Mouse (Mus musculus) spleen, postnatal 0 days (tissue): ENCODE data around the gene 1700008O03Rik. TPM values are rescaled to one million over a fixed set of nuclear protein-coding genes. Genes with fewer than 3 reads are reported as not detected.

ENCODE experiments used
- polyA plus RNA-seq: library from polyadenylated mRNA; unstranded; fragments of >200 nt; fragmentation: Nextera tagmentation; extraction: Ambion mirVana; gene quantifications from 2 replicates; pipeline ENCODE4 v1.2.1, GENCODE M21; 2015

Gene 1700008O03Rik
- 0.18 and 0.63 TPM in 2 replicates for polyA plus RNA-seq

DNA sequence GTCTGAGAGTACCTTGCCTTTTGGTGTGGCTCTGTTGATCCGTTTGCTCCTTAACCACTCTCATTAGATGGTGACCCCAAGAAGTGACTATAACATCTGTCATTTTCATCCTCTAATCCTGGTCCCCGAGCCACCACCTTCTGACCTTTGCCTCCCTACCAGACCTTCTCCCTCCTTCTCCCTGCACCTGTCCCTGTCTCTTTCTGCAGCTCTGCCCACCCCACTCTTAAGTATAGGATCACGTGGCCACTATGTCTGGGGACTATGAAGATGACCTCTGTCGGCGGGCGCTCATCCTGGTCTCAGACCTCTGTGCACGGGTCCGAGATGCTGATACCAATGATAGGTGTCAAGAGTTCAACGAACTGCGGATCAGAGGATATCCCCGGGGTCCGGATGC, at the start of gene 1700008O03Rik:
1700008O03Rik (minus strand) TSS at position 101 of the 400 bp plus-strand sequence.

DNA sequence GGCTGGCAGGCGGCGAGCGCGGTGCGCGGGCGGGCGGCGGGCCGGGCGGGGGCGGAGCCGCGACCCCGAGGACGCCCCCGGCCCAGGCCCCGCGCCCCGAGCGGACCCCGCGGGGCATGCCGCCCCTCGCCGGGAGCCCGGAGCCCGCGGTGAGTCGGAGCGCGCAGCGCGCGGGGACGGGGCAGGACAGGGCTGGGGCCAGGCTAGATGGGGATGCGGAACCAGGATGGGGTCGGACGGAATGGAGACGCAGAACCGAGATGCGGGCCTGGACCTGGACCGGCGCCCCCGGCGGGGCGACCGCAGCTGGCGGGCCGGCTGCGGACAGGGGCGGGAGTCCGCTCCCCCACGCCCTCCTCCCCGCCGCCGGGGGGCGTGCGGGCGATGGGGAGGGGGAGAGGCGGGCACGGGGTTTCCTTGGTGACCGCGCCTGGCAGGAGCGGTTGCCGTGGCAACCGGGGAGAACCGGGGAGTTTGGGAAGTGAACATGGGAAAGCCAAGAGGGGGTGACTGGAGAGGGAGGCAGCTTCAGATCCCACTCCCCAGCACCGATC, 43.4 kb upstream of the 1700008O03Rik start, which contains the start of gene Lrrc4b:
Lrrc4b (plus strand) TSS at position 51 of the 554 bp plus-strand sequence.

GRCm38 (mm10) chr7:44383980-44384715, 1.5 kb downstream of the 1700008O03Rik start, which contains the start of gene Syt3:
Gene Syt3, plus strand, starts transcription at chr7:44384102.

Other genes with a start within 250 kb of the 1700008O03Rik start
- not detected in 2 replicates for gene Klk1b16, start 249.1 kb downstream of the 1700008O03Rik start, polyA plus RNA-seq
- not detected in 2 replicates for gene Klk1b24, start 197.6 kb downstream of the 1700008O03Rik start, polyA plus RNA-seq
- not detected in 2 replicates for gene Klk1b3, start 187.6 kb downstream of the 1700008O03Rik start, polyA plus RNA-seq
- gene Klk1b4, start 178.4 kb downstream of the 1700008O03Rik start, polyA plus RNA-seq = not detected in 2 replicates
- not detected in 2 replicates for gene Klk1b5, start 169.9 kb downstream of the 1700008O03Rik start, polyA plus RNA-seq
- 3.1 and 6.4 TPM in 2 replicates for gene Klk1, start 160.5 kb downstream of the 1700008O03Rik start, polyA plus RNA-seq
- gene Gm36864, start 149.6 kb downstream of the 1700008O03Rik start, polyA plus RNA-seq = not detected in 2 replicates
- 0.97 and 1.3 TPM in 2 replicates for gene 1700028J19Rik, start 139.1 kb downstream of the 1700008O03Rik start, polyA plus RNA-seq
- 47.8 and 54.6 TPM in 2 replicates for gene 2410002F23Rik, start 139.1 kb downstream of the 1700008O03Rik start, polyA plus RNA-seq
- gene Acp4, start 128.4 kb downstream of the 1700008O03Rik start, polyA plus RNA-seq = not detected in 2 replicates
- not detected in 2 replicates for gene Gm15517, start 124.4 kb downstream of the 1700008O03Rik start, polyA plus RNA-seq
- 2.0 and 3.4 TPM in 2 replicates for gene Clec11a, start 78.9 kb downstream of the 1700008O03Rik start, polyA plus RNA-seq
- 0.16 and 0.18 TPM in 2 replicates for gene Shank1, start 75.6 kb downstream of the 1700008O03Rik start, polyA plus RNA-seq
- 0.12 and 0.17 TPM in 2 replicates for gene Syt3, start 1.7 kb downstream of the 1700008O03Rik start, polyA plus RNA-seq
- 0.06 and 0.17 TPM in 2 replicates for gene Lrrc4b, start 43.2 kb upstream of the 1700008O03Rik start, polyA plus RNA-seq
- not detected in 2 replicates for gene Aspdh, start 79.6 kb upstream of the 1700008O03Rik start, polyA plus RNA-seq
- gene Josd2, start 82.2 kb upstream of the 1700008O03Rik start, polyA plus RNA-seq = 113 and 125 TPM in 2 replicates
- gene Emc10, start 110.7 kb upstream of the 1700008O03Rik start, polyA plus RNA-seq = 49.2 and 53.7 TPM in 2 replicates
- gene Fam71e1, start 110.8 kb upstream of the 1700008O03Rik start, polyA plus RNA-seq = 4.0 and 5.3 TPM in 2 replicates
- gene Mybpc2, start 138.8 kb upstream of the 1700008O03Rik start, polyA plus RNA-seq = 0.23 and 0.52 TPM in 2 replicates
- gene Spib, start 146.3 kb upstream of the 1700008O03Rik start, polyA plus RNA-seq = 7.5 and 13.2 TPM in 2 replicates
- gene Pold1, start 163.0 kb upstream of the 1700008O03Rik start, polyA plus RNA-seq = 64.6 and 69.1 TPM in 2 replicates
- 49.4 and 52.7 TPM in 2 replicates for gene Nr1h2, start 168.1 kb upstream of the 1700008O03Rik start, polyA plus RNA-seq
- 28.7 and 38.9 TPM in 2 replicates for gene Napsa, start 186.6 kb upstream of the 1700008O03Rik start, polyA plus RNA-seq
- gene Kcnc3, start 204.8 kb upstream of the 1700008O03Rik start, polyA plus RNA-seq = 0.05 and 0.07 TPM in 2 replicates